Mouse (Mus musculus) lung, embryonic 14.5 days (tissue): ENCODE results near the gene Gabrd. TPM values are rescaled to one million over a fixed set of nuclear protein-coding genes. Genes with fewer than 3 reads are reported as not detected.

Experiments
- ATAC-seq: fragments of 200-750 bp; cut with Nextera tagmentation; 2 replicates; pipeline ENCODE4 v1.8.0; 2017; ENCODE audit warnings: mild to moderate bottlenecking, moderate TSS enrichment, moderate library complexity; ENCODE audit not compliant: insufficient read depth
- DNase-seq: peaks from one replicate; pipeline ENCODE4 v3.0.0-alpha.2; 2015
- H3K27ac ChIP-seq: fragments of 300-500 bp; sonication (generic); 2 replicates; pipeline ENCODE4 v1.5.1; 2014; ENCODE audit warnings: low read depth, mild to moderate bottlenecking, moderate library complexity
- H3K27me3 ChIP-seq: fragments of 300-500 bp; sonication (generic); 2 replicates; pipeline ENCODE4 v1.6.1; 2014; ENCODE audit warnings: low read length, control low read depth; ENCODE audit not compliant: insufficient read depth
- H3K36me3 ChIP-seq: fragments of 300-500 bp; sonication (generic); 2 replicates; pipeline ENCODE4 v1.6.1; 2014; ENCODE audit warnings: control low read depth; ENCODE audit not compliant: insufficient read depth
- H3K4me1 ChIP-seq: fragments of 300-500 bp; sonication (generic); 2 replicates; pipeline ENCODE4 v1.6.1; 2014; ENCODE audit warnings: antibody characterized with exemption, control low read depth; ENCODE audit not compliant: insufficient read depth
- H3K4me2 ChIP-seq: fragments of 300-500 bp; sonication (generic); 2 replicates; pipeline ENCODE4 v1.6.1; 2014; ENCODE audit warnings: mild to moderate bottlenecking
- H3K4me3 ChIP-seq: fragments of 300-500 bp; sonication (generic); 2 replicates; pipeline ENCODE4 v1.5.1; 2014; ENCODE audit warnings: low read depth, low read length
- H3K9ac ChIP-seq: fragments of 300-500 bp; sonication (generic); 2 replicates; pipeline ENCODE4 v1.6.1; 2014
- H3K9me3 ChIP-seq: fragments of 300-500 bp; sonication (generic); 2 replicates; pipeline ENCODE4 v1.6.1; 2016; ENCODE audit warnings: low read depth, low read length, control low read depth
- CTCF ChIP-seq: IDR thresholded peaks from 2 replicates; pipeline ENCODE4 v1.5.1; 2016; ENCODE audit warnings: antibody characterized with exemption, low read depth
- WGBS: fragments of 180-500 bp; shearing (Covaris S2); extraction: QIAGEN DNeasy Blood & Tissue Kit; methylation state at CpG from one replicate; pipeline ENCODE4 v1.1.7; 2014; 5-methylcytosine and 5-hydroxymethylcytosine counted together
- polyA plus RNA-seq: library from polyadenylated mRNA; unstranded; fragments of >200 nt; fragmentation: Nextera tagmentation; extraction: Ambion mirVana; gene quantifications from 2 replicates; pipeline ENCODE4 v1.2.1, GENCODE M21; 2014

The Gabrd gene
- polyA plus RNA-seq, 1 experiment from 2014 or later: not detected

- no peak overlapping the region for H3K4me2 ChIP-seq
- H3K9ac ChIP-seq: no peak overlapping the region
- no peak for TF ChIP-seq CTCF
- H3K27ac ChIP-seq: no peak overlapping the region
- DNase-seq: no peak
- H3K27me3 ChIP-seq: peaks cover 19% of the 10 kb centered on the region
- 75% methylated on average over 10 of the region's 10 CpGs for WGBS
- no peak for ATAC-seq
- no peak overlapping the region for H3K4me3 ChIP-seq
- H3K4me1 ChIP-seq: no peaks in the 10 kb centered on the region; the same call in 1 of the 2 replicates
- no peaks in the 10 kb centered on the region for H3K36me3 ChIP-seq
- H3K9me3 ChIP-seq: no peaks in the 10 kb centered on the region
Measured at GRCm38 (mm10) chr4:155356354-155356753, 41.6 kb downstream of the Gabrd start.

- H3K4me3 ChIP-seq: no peak overlapping the region
- no peaks in the 10 kb centered on the region for H3K36me3 ChIP-seq
- no peak overlapping the region for H3K27ac ChIP-seq
- no peak for DNase-seq
- TF ChIP-seq CTCF: no peak
- H3K4me1 ChIP-seq: no peaks in the 10 kb centered on the region
- no peaks in the 10 kb centered on the region for H3K9me3 ChIP-seq
- H3K27me3 ChIP-seq: peaks cover under 1% of the 10 kb centered on the region; the same call in 1 of the 2 replicates
- WGBS: 67% methylated on average over 7 of the region's 7 CpGs
- no peak overlapping the region for H3K9ac ChIP-seq
- H3K4me2 ChIP-seq: no peak overlapping the region
- no peak for ATAC-seq
Measured at GRCm38 (mm10) chr4:155354546-155354945, 43.4 kb downstream of the Gabrd start.

GRCm38 (mm10) chr4:155354035-155354434 lies 43.9 kb downstream of the Gabrd start:
- Histone ChIP-seq H3K9ac (no peak overlapping the region), H3K9me3 (no peaks in the 10 kb centered on the region), H3K36me3 (no peaks in the 10 kb centered on the region), H3K27ac (no peak overlapping the region), H3K27me3 (no peaks in the 10 kb centered on the region), H3K4me1 (no peaks in the 10 kb centered on the region), H3K4me2 (no peak overlapping the region), H3K4me3 (no peak overlapping the region)
- DNase-seq (no peak), ATAC-seq (no peak)
- TF ChIP-seq CTCF: no peak
- 73% methylated on average over 6 of the region's 6 CpGs for WGBS

GRCm38 (mm10) chr4:155352581-155352980 lies 45.3 kb downstream of the Gabrd start:
- WGBS: 81% methylated on average over 3 of the region's 3 CpGs
- Histone ChIP-seq H3K36me3 (no peaks in the 10 kb centered on the region), H3K9ac (no peak overlapping the region), H3K27ac (no peak overlapping the region), H3K9me3 (no peaks in the 10 kb centered on the region), H3K4me3 (no peak overlapping the region), H3K27me3 (no peaks in the 10 kb centered on the region), H3K4me2 (no peak overlapping the region), H3K4me1 (no peaks in the 10 kb centered on the region)
- DNase-seq (no peak), ATAC-seq (no peak)
- TF ChIP-seq CTCF: no peak

- no peak for ATAC-seq
- no peaks in the 10 kb centered on the region for H3K36me3 ChIP-seq
- TF ChIP-seq CTCF: no peak
- H3K9me3 ChIP-seq: no peaks in the 10 kb centered on the region
- 68% methylated on average over 12 of the region's 12 CpGs for WGBS
- peak; percentile 28 for DNase-seq
- no peak overlapping the region for H3K4me2 ChIP-seq
- H3K4me3 ChIP-seq: no peak overlapping the region
- no peak overlapping the region for H3K9ac ChIP-seq
- H3K27ac ChIP-seq: no peak overlapping the region
- no peaks in the 10 kb centered on the region for H3K4me1 ChIP-seq
- H3K27me3 ChIP-seq: peaks cover 25% of the 10 kb centered on the region
Measured at GRCm38 (mm10) chr4:155346350-155346749, 51.6 kb downstream of the Gabrd start.

- Histone ChIP-seq H3K9ac (peak overlapping the region; percentile 42), H3K4me1 (no peaks in the 10 kb centered on the region), H3K36me3 (no peaks in the 10 kb centered on the region), H3K27me3 (peaks cover 25% of the 10 kb centered on the region), H3K27ac (no peak overlapping the region), H3K4me3 (peak overlapping the region; percentile 43), H3K9me3 (no peaks in the 10 kb centered on the region), H3K4me2 (peak overlapping the region; percentile 67)
- peak; percentile 82 for DNase-seq
- WGBS: under 1% methylated on average over 16 of the region's 16 CpGs
- peak; percentile 90 for ATAC-seq
- TF ChIP-seq CTCF: no peak
Measured at GRCm38 (mm10) chr4:155345608-155345953, 52.3 kb downstream of the Gabrd start.

GRCm38 (mm10) chr4:155344716-155345607 lies 53.0 kb downstream of the Gabrd start:
- Histone ChIP-seq H3K36me3 (no peaks in the 10 kb centered on the region), H3K4me1 (no peaks in the 10 kb centered on the region), H3K9ac (peak overlapping the region; percentile 42), H3K27me3 (peaks cover 25% of the 10 kb centered on the region), H3K4me3 (peak overlapping the region; percentile 43), H3K27ac (no peak overlapping the region), H3K9me3 (no peaks in the 10 kb centered on the region), H3K4me2 (peak overlapping the region; percentile 67)
- DNase-seq: peak; percentile 28
- no peak for TF ChIP-seq CTCF
- WGBS: 14% methylated on average over 47 of the region's 47 CpGs
- peak; percentile 47; the same call in 1 of the 2 replicates for ATAC-seq
